Mouse (Mus musculus) hematopoietic stem cell, adult 5-6 weeks (primary cell): ENCODE measurements around the gene Sh3yl1. TPM values are rescaled to one million over a fixed set of nuclear protein-coding genes. Genes with fewer than 3 reads are reported as not detected.

Experiments
- ATAC-seq, 2 experiments: fragments of 125-278 bp in 1 of 2; replicated peaks in 1 of 2; 2 replicates each; pipeline ENCODE4 v1.8.0; 2016 to 2017; ENCODE audit warnings: inconsistent platforms in 2 of 2, mild to moderate bottlenecking in 2 of 2, moderate number of reproducible peaks in 2 of 2, low read depth in 1 of 2, moderate TSS enrichment in 1 of 2; ENCODE audit not compliant: low FRiP score in 2 of 2, poor library complexity in 2 of 2, severe bottlenecking in 2 of 2, insufficient read depth in 1 of 2, low TSS enrichment in 1 of 2
- total RNA-seq: library from RNA; stranded (forward); fragments of 172-1452, 232-1000 nt; gene quantifications from 2 replicates; pipeline ENCODE4 v1.2.3, GENCODE M21; 2017

Sh3yl1 gene
- total RNA-seq, 1 experiment from 2014 or later, result 2.4 TPM

DNA sequence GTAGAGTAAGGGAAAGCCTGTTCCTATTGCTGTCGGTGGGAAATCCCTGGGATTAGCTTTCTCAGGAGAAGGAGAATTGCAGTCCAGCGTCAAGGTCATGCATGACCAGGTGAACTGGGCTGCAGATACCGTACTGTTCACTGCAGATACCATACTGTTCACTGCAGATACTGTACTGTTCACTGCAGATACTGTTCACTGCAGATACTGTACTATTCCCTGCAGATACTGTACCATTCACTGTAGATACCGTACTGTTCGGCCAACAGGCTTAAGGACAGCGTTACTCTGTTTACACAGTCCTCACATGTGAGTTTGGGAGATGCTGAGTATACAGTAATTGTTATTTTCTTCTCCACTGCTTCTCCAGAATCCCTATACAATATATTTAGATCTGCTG, 16.7 kb downstream of the Sh3yl1 start:
- no peak for ATAC-seq

DNA sequence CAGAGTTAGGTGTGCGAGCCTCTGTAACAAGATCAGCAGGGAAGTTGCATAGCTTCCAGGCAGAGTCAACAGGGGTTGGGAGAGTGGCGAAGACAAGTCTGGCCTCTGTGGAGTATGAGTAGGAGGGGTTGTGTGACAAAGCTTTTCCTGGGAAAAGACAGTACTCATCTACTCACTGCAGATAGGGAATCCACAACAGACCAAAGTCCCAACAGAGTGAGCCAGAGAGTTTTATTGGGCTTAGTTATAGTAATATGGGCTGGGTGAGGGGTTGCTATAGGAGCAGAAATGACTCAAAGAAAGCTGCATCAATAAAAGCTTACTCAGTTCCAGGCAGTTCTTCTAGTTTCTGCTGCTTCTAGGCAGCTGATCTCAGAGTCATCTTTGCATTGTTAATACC, 21.8 kb downstream of the Sh3yl1 start:
- ATAC-seq, result no peak

DNA sequence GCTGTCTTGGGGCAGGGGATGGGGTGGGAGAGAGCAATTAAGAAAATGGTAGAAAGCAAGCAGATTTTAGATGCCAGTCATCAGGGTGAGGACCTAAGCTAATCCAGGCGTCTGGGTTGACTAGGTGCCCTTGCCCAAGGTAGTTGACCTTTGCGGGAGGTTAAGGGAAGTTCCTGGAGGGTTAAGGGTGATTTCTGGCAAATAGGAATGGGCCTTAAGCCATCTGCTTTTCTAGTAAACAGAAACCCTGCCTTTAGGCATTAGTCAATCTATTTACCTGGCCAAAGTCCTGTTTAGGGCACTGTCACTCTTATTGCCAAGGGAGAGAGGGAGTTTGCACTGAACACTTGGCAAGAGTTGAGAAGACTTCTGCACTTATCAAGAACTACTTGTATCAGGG, 25.4 kb downstream of the Sh3yl1 start:
- no peak for ATAC-seq

DNA sequence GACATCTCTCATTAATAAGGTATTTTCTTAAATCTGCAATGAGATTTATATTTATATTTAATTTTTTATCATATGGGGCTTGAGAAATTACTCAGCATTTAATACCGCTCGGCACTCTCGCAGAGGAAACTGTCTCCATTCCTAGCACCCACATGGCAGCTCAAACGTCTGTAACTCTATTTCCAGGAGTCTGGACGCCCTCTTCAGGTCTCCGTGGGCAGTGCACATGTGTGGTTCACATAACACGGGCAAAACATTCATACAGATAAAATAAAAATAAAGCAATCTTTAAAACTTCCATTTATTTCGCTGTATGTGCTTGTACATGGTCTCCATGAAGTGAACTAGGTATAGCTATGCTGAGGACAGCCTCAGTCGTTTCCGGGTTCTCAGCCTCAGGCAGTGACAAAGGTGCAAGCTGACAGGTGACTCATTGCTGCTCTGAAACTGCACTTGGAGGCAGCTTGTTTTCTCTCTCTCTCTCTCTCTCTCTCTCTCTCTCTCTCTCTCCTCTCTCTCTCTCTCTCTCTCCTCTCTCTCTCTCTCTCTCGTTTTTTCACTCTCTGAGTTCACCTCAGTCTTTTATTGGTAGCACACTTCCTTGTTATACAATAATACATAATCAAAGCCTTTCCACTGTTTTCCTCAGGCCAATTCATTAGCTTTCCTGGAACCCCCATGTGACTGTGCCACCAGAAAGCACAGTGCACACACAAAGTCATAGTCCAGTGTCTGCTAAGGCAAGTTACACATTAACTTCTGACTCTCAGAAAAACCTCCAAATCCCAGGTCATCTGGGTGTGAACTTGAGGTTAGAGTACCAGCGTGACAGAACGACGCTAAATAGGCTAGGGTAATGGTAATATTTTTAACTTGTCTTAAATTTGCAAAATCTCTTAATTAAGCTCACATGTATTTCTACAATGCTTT, 31.9 kb downstream of the Sh3yl1 start:
- ATAC-seq, result no peak

DNA sequence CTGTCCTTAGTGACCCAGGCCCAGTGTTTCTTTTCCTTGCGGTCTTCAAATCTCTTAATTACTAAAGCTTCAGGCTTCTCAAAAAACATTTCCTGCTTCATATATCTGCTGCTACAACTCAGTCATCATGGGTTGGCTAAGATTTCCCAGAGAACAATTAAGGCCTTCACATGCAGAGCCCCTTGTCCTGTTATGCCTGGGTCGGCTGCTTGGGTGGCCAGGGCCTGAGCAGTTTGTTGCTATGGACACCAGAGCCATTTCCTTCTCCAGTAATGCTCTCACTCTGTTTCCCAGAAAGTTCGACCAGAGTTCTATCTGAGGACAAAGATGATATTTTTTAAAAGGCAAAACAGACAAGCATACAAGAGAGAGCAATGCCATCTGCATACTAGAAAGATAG, 32.7 kb downstream of the Sh3yl1 start:
- ATAC-seq, result no peak

DNA sequence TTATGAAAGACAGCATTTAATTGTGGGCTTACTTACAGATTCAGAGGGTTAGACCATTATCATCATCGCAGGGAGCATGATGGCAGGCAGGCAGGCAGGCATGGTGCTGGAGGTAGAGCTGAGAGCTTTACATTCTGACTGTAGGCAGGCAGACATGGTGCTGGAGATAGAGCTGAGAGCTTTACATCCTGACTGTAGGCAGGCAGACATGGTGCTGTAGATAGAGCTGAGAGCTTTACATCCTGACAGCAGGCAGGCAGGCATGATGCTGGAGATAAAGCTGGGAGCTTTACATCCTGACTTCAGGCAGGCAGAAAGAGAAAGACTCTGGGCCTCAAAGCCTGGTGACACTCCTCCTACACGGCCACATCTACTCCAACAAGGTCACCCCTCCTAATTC, 59.2 kb downstream of the Sh3yl1 start:
- ATAC-seq, result no peak

DNA sequence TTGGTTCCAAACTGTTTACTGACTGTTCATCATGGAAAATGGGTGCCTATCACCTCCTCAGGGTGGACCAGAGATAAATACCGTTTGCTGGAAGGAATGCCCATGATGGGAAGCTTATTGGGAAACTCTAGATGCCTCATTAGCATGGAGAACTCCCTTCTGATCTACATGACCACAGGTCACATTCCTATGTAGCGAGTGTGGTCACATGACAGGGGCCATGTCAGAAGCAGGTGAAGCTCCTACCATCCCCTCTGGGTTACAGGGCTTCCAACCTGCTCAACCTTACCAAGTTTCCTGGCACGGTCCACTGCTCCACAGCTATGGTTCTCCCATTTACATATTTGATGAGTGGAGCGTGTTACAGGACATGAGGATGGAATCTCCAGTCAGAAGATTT, 92.3 kb downstream of the Sh3yl1 start:
- ATAC-seq, result no peak

DNA sequence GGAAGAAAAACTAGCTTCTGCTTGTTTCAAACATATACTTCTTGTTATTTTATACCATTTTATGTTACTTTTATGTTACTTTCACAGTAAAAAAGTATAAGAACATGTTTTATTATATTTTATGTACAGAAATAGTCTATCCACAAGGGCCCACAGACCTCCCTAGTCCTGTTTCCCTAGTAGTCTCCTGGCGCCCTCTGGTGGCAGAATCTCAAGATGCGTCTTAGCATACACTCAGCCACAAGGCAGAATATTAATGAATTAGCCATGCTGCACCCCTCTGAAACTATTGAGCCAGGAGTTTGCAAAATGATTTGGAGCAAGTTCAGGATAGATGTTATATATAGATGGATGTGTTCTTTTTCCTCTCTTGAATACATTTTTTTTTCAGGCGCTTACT, 93.5 kb downstream of the Sh3yl1 start:
- peak; percentile 84 to 87; a peak in 3 of 4 replicates for ATAC-seq

DNA sequence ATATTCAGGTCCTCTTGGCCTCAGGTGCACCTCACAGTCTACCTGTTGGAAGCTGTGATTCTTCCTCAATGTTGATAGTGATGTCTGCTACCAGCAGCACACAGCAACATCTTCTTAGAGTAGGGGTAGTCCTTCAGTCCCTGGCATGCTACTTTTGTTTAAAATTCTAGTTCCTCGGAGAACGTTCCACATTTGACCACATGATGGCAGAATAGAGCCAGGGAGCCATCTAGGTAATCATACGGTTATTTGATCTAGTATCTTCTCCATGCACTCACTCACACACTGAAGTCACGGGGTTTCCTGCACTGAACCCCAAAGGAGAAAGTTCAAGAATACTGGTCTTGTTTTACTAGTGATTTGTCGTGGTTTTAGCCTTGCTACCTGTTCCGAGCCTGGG, 96.7 kb downstream of the Sh3yl1 start:
- ATAC-seq, result peak; percentile 72 to 80; a peak in 3 of 4 replicates

Other genes starting within 250 kb of the Sh3yl1 start
- not detected in 2 replicates for gene Alkal2, start 27.3 kb upstream of the Sh3yl1 start, total RNA-seq
- gene Acp1, start 79 bp upstream of the Sh3yl1 start, total RNA-seq, result 76.4 and 82.5 TPM in 2 replicates
- 6.2 and 8.3 TPM in 2 replicates for gene Fam110c, start 162.2 kb downstream of the Sh3yl1 start, total RNA-seq